Mouse (Mus musculus) myocyte (in vitro differentiated cells): Measurements from ENCODE around the gene Mfsd4b5. TPM values are rescaled to one million over a fixed set of nuclear protein-coding genes. Genes with fewer than 3 reads are reported as not detected.

ENCODE experiments used
- H3K27me3 ChIP-seq: one replicate; pipeline ENCODE4 v1.6.1; 2011; ENCODE audit not compliant: control insufficient read depth, insufficient read depth, insufficient read length
- H3K36me3 ChIP-seq: one replicate; pipeline ENCODE4 v1.6.1; 2011; ENCODE audit not compliant: control insufficient read depth, insufficient read depth
- H3K4me2 ChIP-seq: one replicate; pipeline ENCODE4 v1.6.1; 2011; ENCODE audit warnings: low read depth, control low read depth
- H3K4me3 ChIP-seq: one replicate; pipeline ENCODE4 v1.5.1; 2011; ENCODE audit warnings: mild to moderate bottlenecking, control low read depth, moderate library complexity
- H3K79me2 ChIP-seq: one replicate; pipeline ENCODE4 v1.6.1; 2011; ENCODE audit not compliant: control insufficient read depth, insufficient read depth
- H3ac ChIP-seq: one replicate; pipeline ENCODE4 v1.6.1; 2011; ENCODE audit not compliant: control insufficient read depth, insufficient read length
- CEBPB ChIP-seq: IDR thresholded peaks from 2 replicates; pipeline ENCODE4 v1.6.1; 2011; ENCODE audit warnings: mild to moderate bottlenecking, moderate library complexity; ENCODE audit not compliant: poor library complexity, insufficient read depth, severe bottlenecking
- E2F4 ChIP-seq: IDR thresholded peaks from one replicate; pipeline ENCODE4 v1.6.1; 2011; ENCODE audit warnings: mild to moderate bottlenecking, control low read depth, moderate library complexity; ENCODE audit not compliant: insufficient read depth
- MYOD1 ChIP-seq, 3 experiments: IDR thresholded peaks; one replicate each; pipeline ENCODE4 v1.6.1; 2011; ENCODE audit warnings: control low read depth in 2 of 3, low read depth in 2 of 3, mild to moderate bottlenecking in 2 of 3, moderate library complexity in 1 of 3; ENCODE audit not compliant: insufficient read length in 2 of 3, control insufficient read depth in 1 of 3
- POLR2A ChIP-seq: IDR thresholded peaks from one replicate; pipeline ENCODE4 v1.6.1; 2011; ENCODE audit warnings: low read depth, mild to moderate bottlenecking, control low read depth, moderate library complexity; ENCODE audit not compliant: insufficient read length
- POLR2AphosphoS2 ChIP-seq: IDR thresholded peaks from one replicate; pipeline ENCODE4 v1.6.1; 2011; ENCODE audit warnings: low read depth, control low read depth; ENCODE audit not compliant: insufficient read length
- REST ChIP-seq: IDR thresholded peaks from one replicate; pipeline ENCODE4 v1.6.1; 2011; ENCODE audit warnings: mild to moderate bottlenecking, control low read depth, moderate library complexity; ENCODE audit not compliant: insufficient read depth, insufficient read length
- SRF ChIP-seq: IDR thresholded peaks from one replicate; pipeline ENCODE4 v1.6.1; 2011; ENCODE audit warnings: low read depth; ENCODE audit not compliant: control insufficient read depth, insufficient read length
- TCF12 ChIP-seq: IDR thresholded peaks from one replicate; pipeline ENCODE4 v1.6.1; 2011; ENCODE audit warnings: mild to moderate bottlenecking, control low read depth; ENCODE audit not compliant: poor library complexity, insufficient read depth, severe bottlenecking
- TCF3 ChIP-seq: IDR thresholded peaks from one replicate; pipeline ENCODE4 v1.6.1; 2011; ENCODE audit warnings: low read depth, control low read depth; ENCODE audit not compliant: insufficient read length
- USF1 ChIP-seq: IDR thresholded peaks from one replicate; pipeline ENCODE4 v1.6.1; 2011; ENCODE audit warnings: low read depth, mild to moderate bottlenecking, control low read depth, moderate library complexity
- polyA plus RNA-seq: library from polyadenylated mRNA; unstranded; fragments of >200 nt; fragmentation: generic; extraction: Trizol; gene quantifications from one replicate; pipeline ENCODE4 v1.2.1, GENCODE M21; 2012; ENCODE audit warnings: missing spikeins

Mfsd4b5 gene
- polyA plus RNA-seq, 1 experiment = 0.04 TPM

- Histone ChIP-seq H3ac (no peak overlapping the region), H3K79me2 (no peaks in the 10 kb centered on the region), H3K4me3 (no peak overlapping the region), H3K27me3 (no peaks in the 10 kb centered on the region), H3K36me3 (no peaks in the 10 kb centered on the region), H3K4me2 (no peak overlapping the region)
- no peak for TF ChIP-seq SRF
- no peak for TF ChIP-seq POLR2AphosphoS2
- TF ChIP-seq CEBPB = no peak
- no peak for TF ChIP-seq TCF3
- no peak for TF ChIP-seq REST
- no peak for TF ChIP-seq POLR2A
- no peak for TF ChIP-seq E2F4
- TF ChIP-seq USF1 = no peak
Observed at GRCm38 (mm10) chr10:39912616-39913015, 73.8 kb downstream of the Mfsd4b5 start.

GRCm38 (mm10) chr10:39908768-39909441 lies 77.5 kb downstream of the Mfsd4b5 start:
- Histone ChIP-seq H3K36me3 (no peaks in the 10 kb centered on the region), H3K79me2 (no peaks in the 10 kb centered on the region), H3K27me3 (no peaks in the 10 kb centered on the region), H3K4me2 (peak overlapping the region; percentile 46), H3K4me3 (no peak overlapping the region), H3ac (no peak overlapping the region)
- no peak for TF ChIP-seq REST
- TF ChIP-seq MYOD1 (IDR thresholded peaks at IDR 0.05; ENCODE audit: control insufficient read depth in 1 of 3, insufficient read length in 2 of 3, low read depth in 2 of 3) = no peak
- no peak for TF ChIP-seq E2F4
- no peak for TF ChIP-seq TCF12
- TF ChIP-seq SRF = no peak

Other genes with a start within 250 kb of the Mfsd4b5 start
- gene Mfsd4b4, start 87.4 kb downstream of the Mfsd4b5 start, polyA plus RNA-seq = 1.1 TPM
- not detected for gene Mfsd4b2, start 59.7 kb downstream of the Mfsd4b5 start, polyA plus RNA-seq
- gene Mfsd4b3, start 26.5 kb downstream of the Mfsd4b5 start, polyA plus RNA-seq = 0.64 TPM
- gene Mfsd4b1, start 38.6 kb upstream of the Mfsd4b5 start, polyA plus RNA-seq = 0.11 TPM
- gene Slc16a10, start 155.6 kb upstream of the Mfsd4b5 start, polyA plus RNA-seq = 3.5 TPM